Comparison of ENCODE assay signal across 11 mouse cellular contexts in the genomic region with DNA sequence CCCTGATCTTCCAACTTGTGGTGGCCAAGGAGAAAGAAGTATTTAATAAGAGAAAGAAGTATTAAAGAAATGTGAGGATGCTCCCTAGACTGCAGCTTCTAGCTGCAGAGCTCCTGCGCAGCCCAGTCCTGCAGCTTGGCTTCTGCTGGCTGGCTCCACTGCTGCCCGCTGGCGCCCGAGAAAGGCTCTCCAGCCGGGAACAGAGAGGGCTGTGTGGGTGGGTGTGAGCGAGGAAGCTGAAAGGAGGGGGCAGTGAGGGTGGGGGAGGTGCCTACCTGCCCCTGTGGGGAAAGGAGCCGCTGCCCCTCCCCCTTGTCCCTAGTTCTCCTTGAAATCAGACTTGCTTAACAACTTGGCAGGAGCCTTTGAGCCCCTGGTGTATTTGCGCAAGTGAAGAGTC. TPM values are rescaled to one million over a fixed set of nuclear protein-coding genes. Genes with fewer than 3 reads are reported as not detected.
DNase-seq lines count a peak whose midpoint lies in the region; ATAC-seq lines count a peak whose summit lies in the region.
"Had no signal": no experiment of that assay in that cellular context is flagged by ENCODE, and none has a peak within 500 bp of the region (broad histone marks: within the 10 kb centered on the region; RNA-seq: fewer than 3 reads in every experiment).

A gene (minus strand): TSS at position 181 of the 400 bp plus-strand sequence.

- DNase-seq in cerebellum, postnatal 10 days: peak; percentile 40 to 53
- no peak for DNase-seq in cerebellum, adult 8-10 months
- DNase-seq in left cerebral cortex, postnatal 14 days (ENCODE audit: low spot score in 2 of 2): peak; percentile 41 to 42
- DNase-seq in right cerebral cortex, adult 18-20 months: peak; percentile 78
- no peak for DNase-seq in liver
- no peak for DNase-seq in thymus, postnatal 25 days
- DNase-seq in thymus, postnatal 10 days (ENCODE audit: low spot score in 2 of 2): no peak
- DNase-seq: kidney, adult 8-10 months had no signal

- no peak within 1 kb of the TSS for H3K27ac ChIP-seq in forebrain, embryonic 16.5 days (ENCODE audit: low read length)

- no peak within 1 kb of the TSS for H3K9ac ChIP-seq in forebrain, embryonic 16.5 days (replicated peaks; ENCODE audit: low read depth, low read length)

- peaks cover 17% of the 10 kb centered on the region for H3K27me3 ChIP-seq in forebrain, embryonic 16.5 days (replicated peaks; ENCODE audit: control insufficient read depth, insufficient read depth, low read length)

- intact Hi-C loops in left cerebral cortex, postnatal 14 days (cut with DNase I): loop anchor here (5.0 kb wide), 1 partner anchor 54 kb away; no protein-coding TSS in a partner anchor

- ATAC-seq in forebrain, embryonic 16.5 days: no peak

- peaks cover 10% of the 10 kb centered on the region; the same call in 1 of the 2 replicates for H3K4me1 ChIP-seq in forebrain, embryonic 16.5 days (replicated peaks; ENCODE audit: control insufficient read depth, insufficient read depth, low read length)

- H3K36me3 ChIP-seq in forebrain, embryonic 16.5 days (ENCODE audit: control insufficient read depth, insufficient read depth): no peaks in the 10 kb centered on the region

- H3K9me3 ChIP-seq in forebrain, embryonic 16.5 days (ENCODE audit: control insufficient read depth, low read length): no peaks in the 10 kb centered on the region

- H3K4me2 ChIP-seq in forebrain, embryonic 16.5 days (ENCODE audit: low read length): peak within 1 kb of the TSS; percentile 52

- 2% methylated on average over 8 of the region's 8 CpGs for WGBS in forebrain, embryonic 16.5 days

- H3K4me3 ChIP-seq in forebrain, embryonic 16.5 days (replicated peaks; ENCODE audit: low read length): peak within 1 kb of the TSS; percentile 37

RNA-seq across cellular contexts. Expression of the gene that starts here (rescaled TPM):
- 0.16 and 0.33 TPM in 2 replicates for polyA plus RNA-seq in forebrain, embryonic 16.5 days (2015; fragmentation: Nextera tagmentation; extraction: Ambion mirVana)
- total RNA-seq in left cerebral cortex, postnatal 14 days (2021): 10 to 100 TPM in 1 of 2 experiments, 1 to 10 TPM in 1; 9.5 to 10.9 TPM
- total RNA-seq: liver, adult 2 months had no signal
- polyA plus RNA-seq: C2C12; liver, adult 2 months had no signal

Comparison
In these comparisons a context has a peak if more than half of its experiments do, and no peak if none do; other contexts are left out.
1. DNase-seq: peak in cerebellum, postnatal 10 days (2 of 2), left cerebral cortex, postnatal 14 days (2 of 2) and right cerebral cortex, adult 18-20 months (single experiment); none in cerebellum, adult 8-10 months (single experiment), liver (single experiment), thymus, postnatal 25 days (single experiment) and thymus, postnatal 10 days (0 of 2).